Mouse (Mus musculus): ENCODE data around the gene Nat8f6. TPM values are rescaled to one million over a fixed set of nuclear protein-coding genes. Genes with fewer than 3 reads are reported as not detected.
"Not testable (repeated sequence)": the region's sequence is repeated elsewhere in the genome, so short reads cannot be mapped to it uniquely, and the experiment has no call there.

The Nat8f6 gene
- polyA plus RNA-seq, 1 experiment from 2014 or later: not detected

GRCm38 (mm10) chr6:85763127-85764070 lies 57.4 kb downstream of the Nat8f6 start:
- not testable (repeated sequence) for H3K4me3 ChIP-seq; DNase-seq (ENCODE audit: low spot score); H3K36me3 ChIP-seq; H3K9me3 ChIP-seq (replicated peaks); H3K27me3 ChIP-seq (ENCODE audit: low read depth, poor library complexity, severe bottlenecking); H3K27ac ChIP-seq (replicated peaks); H3K4me1 ChIP-seq
- WGBS: 91% methylated on average over 6 of the region's 6 CpGs

GRCm38 (mm10) chr6:85762678-85763077 lies 58.1 kb downstream of the Nat8f6 start:
- not testable (repeated sequence) for H3K9me3 ChIP-seq (replicated peaks); DNase-seq (ENCODE audit: low spot score); H3K27me3 ChIP-seq (ENCODE audit: low read depth, poor library complexity, severe bottlenecking); H3K4me1 ChIP-seq; H3K27ac ChIP-seq (replicated peaks); H3K36me3 ChIP-seq; H3K4me3 ChIP-seq
- 75% methylated on average over 2 of the region's 2 CpGs for WGBS

Small RNA genes lying within 50 kb of the gene (microRNA-seq; reads per million reads assigned to microRNA genes)
- not detected for gene Mir6375

Other genes with a start within 250 kb of the Nat8f6 start
- 9.6 and 10.5 TPM in 2 replicates for gene Alms1, start 233.4 kb downstream of the Nat8f6 start, polyA plus RNA-seq (2016; fragmentation: Nextera tagmentation; extraction: Ambion mirVana)
- not detected in 2 replicates for gene Nat8f7, start 107.7 kb downstream of the Nat8f6 start, polyA plus RNA-seq (2016; fragmentation: Nextera tagmentation; extraction: Ambion mirVana)
- 0.20 and 0.25 TPM in 2 replicates for gene Nat8f3, start 55.2 kb downstream of the Nat8f6 start, polyA plus RNA-seq (2016; fragmentation: Nextera tagmentation; extraction: Ambion mirVana)
- gene Nat8f5, start within 50 bp of the Nat8f6 start, polyA plus RNA-seq (2016; fragmentation: Nextera tagmentation; extraction: Ambion mirVana): 0.14 TPM in 1 of 2 replicates, not detected in the other
- gene Nat8, start 11.1 kb upstream of the Nat8f6 start, polyA plus RNA-seq (2016; fragmentation: Nextera tagmentation; extraction: Ambion mirVana): not detected in 2 replicates
- not detected in 2 replicates for gene Nat8f2, start 48.2 kb upstream of the Nat8f6 start, polyA plus RNA-seq (2016; fragmentation: Nextera tagmentation; extraction: Ambion mirVana)
- 5.6 and 6.0 TPM in 2 replicates for gene Nat8f4, start 83.9 kb upstream of the Nat8f6 start, polyA plus RNA-seq (2016; fragmentation: Nextera tagmentation; extraction: Ambion mirVana)
- gene Tprkb, start 90.9 kb upstream of the Nat8f6 start, polyA plus RNA-seq (2016; fragmentation: Nextera tagmentation; extraction: Ambion mirVana): 30.6 and 35.9 TPM in 2 replicates
- gene Nat8f1, start 94.7 kb upstream of the Nat8f6 start, polyA plus RNA-seq (2016; fragmentation: Nextera tagmentation; extraction: Ambion mirVana): 5.9 and 7.9 TPM in 2 replicates
- 38.5 and 38.8 TPM in 2 replicates for gene Dusp11, start 140.7 kb upstream of the Nat8f6 start, polyA plus RNA-seq (2016; fragmentation: Nextera tagmentation; extraction: Ambion mirVana)
- gene Figla, start 195.2 kb upstream of the Nat8f6 start, polyA plus RNA-seq (2016; fragmentation: Nextera tagmentation; extraction: Ambion mirVana): not detected in 2 replicates
- gene Add2, start 207.7 kb upstream of the Nat8f6 start, polyA plus RNA-seq (2016; fragmentation: Nextera tagmentation; extraction: Ambion mirVana): 43.3 and 81.8 TPM in 2 replicates

Measured in midbrain, embryonic 10.5 days (tissue).